Mouse (Mus musculus) liver, embryonic 16.5 days (tissue): ENCODE data around the gene U2af1. TPM values are rescaled to one million over a fixed set of nuclear protein-coding genes. Genes with fewer than 3 reads are reported as not detected.

Experiments used
- ATAC-seq: fragments of 200-750 bp; cut with Nextera tagmentation; 2 replicates; pipeline ENCODE4 v1.8.0; 2017; ENCODE audit warnings: low read depth, mild to moderate bottlenecking, moderate number of reproducible peaks, moderate library complexity
- H3K27ac ChIP-seq: fragments of 300-500 bp; sonication (generic); 2 replicates; pipeline ENCODE4 v1.5.1; 2014; ENCODE audit warnings: mild to moderate bottlenecking, low read length
- H3K27me3 ChIP-seq: fragments of 300-500 bp; sonication (generic); 2 replicates; pipeline ENCODE4 v1.6.1; 2014; ENCODE audit warnings: low read depth, low read length, mixed read lengths; ENCODE audit not compliant: control insufficient read depth, insufficient read depth
- H3K36me3 ChIP-seq: fragments of 300-500 bp; sonication (generic); 2 replicates; pipeline ENCODE4 v1.6.1; 2014; ENCODE audit warnings: mild to moderate bottlenecking; ENCODE audit not compliant: control insufficient read depth, insufficient read depth
- H3K4me1 ChIP-seq: fragments of 300-500 bp; sonication (generic); 2 replicates; pipeline ENCODE4 v1.6.1; 2014; ENCODE audit warnings: low read depth, low read length, mixed read lengths; ENCODE audit not compliant: control insufficient read depth
- H3K4me2 ChIP-seq: fragments of 300-500 bp; sonication (generic); 2 replicates; pipeline ENCODE4 v1.6.1; 2014; ENCODE audit warnings: low read depth, low read length, mixed read lengths
- H3K4me3 ChIP-seq: fragments of 300-500 bp; sonication (generic); 2 replicates; pipeline ENCODE4 v1.5.1; 2014; ENCODE audit warnings: low read depth, mild to moderate bottlenecking, low read length
- H3K9ac ChIP-seq: fragments of 300-500 bp; sonication (generic); 2 replicates; pipeline ENCODE4 v1.6.1; 2014; ENCODE audit warnings: low read depth, low read length
- H3K9me3 ChIP-seq: fragments of 300-500 bp; sonication (generic); replicated peaks from 2 replicates; pipeline ENCODE4 v1.6.1; 2016; ENCODE audit warnings: low read length; ENCODE audit not compliant: control insufficient read depth
- WGBS: fragments of 180-500 bp; shearing (Covaris S2); extraction: QIAGEN DNeasy Blood & Tissue Kit; methylation state at CpG from one replicate; pipeline ENCODE4 v1.1.7; 2014; ENCODE audit not compliant: insufficient replicate concordance; 5-methylcytosine and 5-hydroxymethylcytosine counted together
- polyA plus RNA-seq: library from polyadenylated mRNA; unstranded; fragments of >200 nt; fragmentation: Nextera tagmentation; extraction: Ambion mirVana; gene quantifications from 2 replicates; pipeline ENCODE4 v1.2.1, GENCODE M21; 2015

Gene U2af1
- polyA plus RNA-seq, 1 experiment from 2014 or later: 126 TPM

DNA sequence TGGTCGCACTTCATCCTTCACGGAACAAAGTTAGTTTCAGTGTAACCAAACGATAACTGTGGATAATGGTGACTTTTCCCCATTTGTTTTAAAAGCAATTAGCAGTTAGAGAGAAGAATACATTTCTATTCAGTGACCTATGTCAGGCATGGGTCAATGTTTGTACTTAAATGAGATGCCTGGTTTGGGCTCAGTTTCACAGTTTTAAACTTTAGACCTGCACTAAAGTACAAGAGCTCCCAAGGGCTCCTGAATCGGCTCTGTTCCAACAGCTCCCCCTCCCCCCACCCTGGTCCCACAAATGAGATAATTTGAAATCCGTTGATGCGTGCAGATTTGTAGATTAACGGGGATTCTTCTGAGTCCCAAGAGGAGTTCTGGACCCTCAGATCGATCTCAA is 13.0 kb upstream of the U2af1 start:
- Histone ChIP-seq H3K27me3 (no peaks in the 10 kb centered on the region), H3K4me3 (no peak overlapping the region), H3K9ac (no peak overlapping the region), H3K9me3 (no peaks in the 10 kb centered on the region), H3K36me3 (no peaks in the 10 kb centered on the region), H3K4me1 (no peaks in the 10 kb centered on the region; the same call in 1 of the 2 replicates), H3K4me2 (no peak overlapping the region), H3K27ac (no peak overlapping the region)
- 56% methylated on average over 8 of the region's 8 CpGs for WGBS
- peak; percentile 72 for ATAC-seq

DNA sequence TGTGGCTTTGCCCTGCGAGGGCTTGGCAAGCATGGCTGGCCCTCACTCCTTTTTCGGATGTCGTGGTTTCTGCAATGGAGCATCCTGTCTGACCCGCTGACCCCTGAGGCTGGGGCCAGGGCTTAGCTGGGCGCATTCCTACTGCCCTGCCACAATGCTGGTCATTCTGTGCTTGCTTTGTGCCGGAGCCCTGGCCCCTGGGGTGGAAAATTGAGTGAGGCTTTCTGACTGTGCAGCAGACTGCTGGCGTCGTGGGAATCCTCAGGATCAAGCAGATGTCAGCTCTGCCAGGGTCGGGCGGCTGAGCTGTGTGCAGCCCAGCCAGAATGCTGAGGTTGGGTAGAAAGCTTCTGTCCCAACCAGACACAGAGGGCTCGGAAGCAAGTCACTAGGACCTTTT is 11.5 kb upstream of the U2af1 start:
- H3K4me1 ChIP-seq: no peaks in the 10 kb centered on the region; the same call in 1 of the 2 replicates
- H3K36me3 ChIP-seq: no peaks in the 10 kb centered on the region
- no peaks in the 10 kb centered on the region for H3K27me3 ChIP-seq
- no peak overlapping the region for H3K4me2 ChIP-seq
- no peak overlapping the region for H3K27ac ChIP-seq
- WGBS: 49% methylated on average over 11 of the region's 11 CpGs
- no peak overlapping the region for H3K4me3 ChIP-seq
- H3K9ac ChIP-seq: no peak overlapping the region
- no peak for ATAC-seq
- no peaks in the 10 kb centered on the region for H3K9me3 ChIP-seq

DNA sequence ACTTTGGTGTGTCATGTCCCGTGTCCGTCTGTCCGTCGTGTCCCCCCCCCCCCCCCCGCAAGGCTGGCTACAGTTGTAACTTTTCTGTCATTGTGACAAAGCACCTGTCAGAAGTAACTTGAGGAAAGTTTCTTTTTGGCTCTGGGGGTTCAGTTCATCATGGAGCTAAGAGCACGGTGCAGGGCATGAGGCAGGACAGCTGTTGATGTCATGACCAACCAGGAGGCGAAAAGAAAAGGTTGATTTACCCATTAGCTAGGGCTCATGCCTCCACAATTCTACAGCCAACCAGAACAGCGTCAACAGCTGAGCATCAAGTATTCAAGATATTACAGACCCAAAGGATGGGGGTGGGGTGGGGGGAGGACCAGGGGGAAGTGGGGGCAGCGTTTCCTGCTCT is 9.6 kb upstream of the U2af1 start:
- 58% methylated on average over 8 of the region's 9 CpGs for WGBS
- H3K4me3 ChIP-seq: no peak overlapping the region
- no peaks in the 10 kb centered on the region for H3K36me3 ChIP-seq
- H3K9me3 ChIP-seq: no peaks in the 10 kb centered on the region
- H3K4me2 ChIP-seq: no peak overlapping the region
- H3K4me1 ChIP-seq: no peaks in the 10 kb centered on the region; the same call in 1 of the 2 replicates
- H3K9ac ChIP-seq: no peak overlapping the region
- no peaks in the 10 kb centered on the region for H3K27me3 ChIP-seq
- no peak for ATAC-seq
- H3K27ac ChIP-seq: no peak overlapping the region

- 4% methylated on average over 4 of the region's 4 CpGs for WGBS
Observed at GRCm38 (mm10) chr17:31664760-31665159, 6.1 kb upstream of the U2af1 start.

GRCm38 (mm10) chr17:31662855-31663254 is 4.2 kb upstream of the U2af1 start:
- Histone ChIP-seq H3K9me3 (no peaks in the 10 kb centered on the region), H3K27ac (no peak overlapping the region), H3K36me3 (no peaks in the 10 kb centered on the region), H3K27me3 (no peaks in the 10 kb centered on the region), H3K4me1 (peaks cover 8% of the 10 kb centered on the region), H3K4me2 (no peak overlapping the region), H3K4me3 (no peak overlapping the region), H3K9ac (no peak overlapping the region)
- no peak for ATAC-seq

More at GRCm38 (mm10) chr17:31664760-31665159, 6.1 kb upstream of the U2af1 start:
- H3K4me2 ChIP-seq: no peak overlapping the region
- no peaks in the 10 kb centered on the region for H3K27me3 ChIP-seq
- H3K36me3 ChIP-seq: no peaks in the 10 kb centered on the region
- no peaks in the 10 kb centered on the region for H3K9me3 ChIP-seq
- ATAC-seq: peak; percentile 71
- no peak overlapping the region for H3K4me3 ChIP-seq
- no peaks in the 10 kb centered on the region for H3K4me1 ChIP-seq
- no peak overlapping the region for H3K27ac ChIP-seq
- H3K9ac ChIP-seq: no peak overlapping the region

DNA sequence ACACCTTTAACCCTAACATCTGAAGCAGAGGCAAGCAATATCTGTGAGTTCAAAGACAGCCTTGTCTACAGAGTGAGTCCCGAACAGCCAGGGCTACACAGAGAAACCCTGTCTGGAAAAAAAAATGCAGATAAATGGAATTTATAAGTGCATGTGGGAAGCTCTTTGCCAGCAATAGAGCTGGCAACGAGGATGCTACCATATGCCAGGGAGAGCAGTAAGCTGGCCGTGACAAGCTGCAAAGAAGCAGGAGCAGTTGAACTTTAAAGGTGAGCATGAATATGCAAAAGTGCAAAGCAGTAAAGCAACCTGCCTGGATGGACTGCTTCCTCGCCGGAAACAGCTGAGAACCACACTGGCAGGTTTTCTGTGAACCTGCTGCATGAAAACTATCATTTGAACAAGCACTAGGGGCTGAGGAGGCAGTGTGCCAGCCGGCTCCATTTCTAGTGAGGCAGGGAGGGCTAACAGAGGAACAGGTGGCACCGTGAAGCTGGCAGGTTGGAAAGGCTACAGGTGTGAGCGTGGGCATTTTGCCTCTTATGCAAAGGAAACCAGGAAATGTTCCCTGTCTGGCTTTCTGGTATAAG is 2.1 kb upstream of the U2af1 start:
- Histone ChIP-seq H3K27ac (no peak overlapping the region), H3K4me1 (peaks cover 21% of the 10 kb centered on the region), H3K27me3 (no peaks in the 10 kb centered on the region), H3K9me3 (no peaks in the 10 kb centered on the region), H3K36me3 (peaks cover 3% of the 10 kb centered on the region), H3K9ac (no peak overlapping the region), H3K4me3 (no peak overlapping the region), H3K4me2 (no peak overlapping the region)
- no peak for ATAC-seq
- WGBS: 67% methylated on average over 8 of the region's 8 CpGs

GRCm38 (mm10) chr17:31658136-31658467 is 590 bp downstream of the U2af1 start:
- no peak for ATAC-seq
- WGBS: under 1% methylated on average over 27 of the region's 27 CpGs
- peak overlapping the region; percentile 83 for H3K4me3 ChIP-seq
- H3K27me3 ChIP-seq: no peaks in the 10 kb centered on the region
- H3K4me1 ChIP-seq: peaks cover 34% of the 10 kb centered on the region
- H3K4me2 ChIP-seq: peak overlapping the region; percentile 61
- peak overlapping the region; percentile 67 for H3K27ac ChIP-seq
- H3K36me3 ChIP-seq: peaks cover 24% of the 10 kb centered on the region
- H3K9me3 ChIP-seq: no peaks in the 10 kb centered on the region
- H3K9ac ChIP-seq: peak overlapping the region; percentile 91

- Histone ChIP-seq H3K27ac (peak overlapping the region; percentile 32; the same call in 1 of the 2 replicates), H3K4me1 (peaks cover 34% of the 10 kb centered on the region), H3K36me3 (peaks cover 32% of the 10 kb centered on the region), H3K4me3 (peak overlapping the region; percentile 83), H3K9me3 (no peaks in the 10 kb centered on the region), H3K4me2 (peak overlapping the region; percentile 61), H3K9ac (peak overlapping the region; percentile 91), H3K27me3 (no peaks in the 10 kb centered on the region)
- 41% methylated on average over 12 of the region's 12 CpGs for WGBS
- no peak for ATAC-seq
Observed at GRCm38 (mm10) chr17:31657141-31657983, 1.3 kb downstream of the U2af1 start.

DNA sequence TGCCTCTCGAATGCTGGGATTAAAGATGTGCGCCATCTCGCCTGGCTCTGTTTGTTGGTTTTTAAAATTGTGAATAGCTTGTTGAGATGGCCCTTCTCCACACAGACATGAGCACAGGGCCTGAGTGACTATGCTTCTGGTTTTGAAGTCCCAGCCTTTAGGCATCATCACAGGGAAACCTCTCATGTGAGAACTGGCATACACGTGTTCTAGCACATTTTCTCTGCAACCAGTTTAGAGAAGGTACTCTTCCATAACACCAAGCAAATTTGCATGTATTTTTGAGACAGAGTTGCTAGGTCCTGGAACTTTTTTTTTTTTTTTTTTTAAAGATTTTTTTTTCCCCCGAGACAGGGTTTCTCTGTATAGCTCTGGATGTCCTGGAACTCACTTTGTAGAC is 2.0 kb downstream of the U2af1 start:
- no peaks in the 10 kb centered on the region for H3K9me3 ChIP-seq
- H3K27ac ChIP-seq: no peak overlapping the region
- peaks cover 34% of the 10 kb centered on the region for H3K4me1 ChIP-seq
- peak overlapping the region; percentile 61 for H3K4me2 ChIP-seq
- 82% methylated on average over 5 of the region's 5 CpGs for WGBS
- no peak for ATAC-seq
- H3K27me3 ChIP-seq: no peaks in the 10 kb centered on the region
- H3K4me3 ChIP-seq: no peak overlapping the region
- H3K36me3 ChIP-seq: peaks cover 38% of the 10 kb centered on the region
- no peak overlapping the region for H3K9ac ChIP-seq
